Mouse (Mus musculus): Measurements from ENCODE around the gene Vmn2r88. TPM values are rescaled to one million over a fixed set of nuclear protein-coding genes. Genes with fewer than 3 reads are reported as not detected.

The Vmn2r88 gene
- not detected in 2 replicates for polyA plus RNA-seq (2012; rRNA removed)

DNA sequence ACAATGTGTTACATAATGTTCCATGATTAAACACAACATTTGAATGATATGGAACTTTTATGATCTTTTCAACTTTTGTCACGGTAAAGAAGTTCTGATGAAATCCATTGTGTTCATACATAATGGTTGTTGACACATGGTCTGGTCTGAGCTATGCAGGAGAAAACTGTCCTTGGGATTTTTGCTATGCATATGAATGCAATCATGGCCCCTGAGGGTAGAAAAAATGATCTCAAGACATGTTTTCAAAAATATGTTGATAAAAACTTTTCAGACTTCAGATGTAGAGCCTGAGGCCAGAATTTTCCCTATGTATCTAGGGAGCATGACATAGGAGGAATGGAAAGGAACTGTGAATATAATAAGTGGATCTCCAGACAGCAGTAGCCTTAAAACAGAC is at the start of gene Vmn2r88:
Gene Vmn2r88, plus strand, starts transcription at position 301 of the 400 bp plus-strand sequence.

DNA sequence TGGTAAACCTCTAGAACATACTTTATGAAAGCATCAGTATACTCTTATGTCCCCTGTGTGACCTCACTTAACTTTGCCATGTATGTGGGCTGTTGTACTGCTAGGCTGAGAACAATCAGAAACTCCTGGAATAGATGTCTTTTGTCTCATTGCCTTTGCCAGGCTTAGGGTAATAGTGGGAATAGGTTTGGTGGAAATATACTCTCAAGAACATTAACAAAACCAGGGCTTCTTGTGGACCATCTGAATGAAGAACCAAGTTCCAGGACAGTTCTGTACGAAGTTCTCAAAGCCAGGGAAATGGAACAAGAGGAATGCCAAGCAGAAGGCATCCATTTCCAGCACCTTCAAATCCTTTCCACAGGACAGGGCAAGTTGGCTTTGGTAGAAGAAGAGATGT is 49.2 kb upstream of the Vmn2r88 start, which contains the start of gene Gm7247:
Gene Gm7247, plus strand, starts transcription at position 301 of the 400 bp plus-strand sequence.

DNA sequence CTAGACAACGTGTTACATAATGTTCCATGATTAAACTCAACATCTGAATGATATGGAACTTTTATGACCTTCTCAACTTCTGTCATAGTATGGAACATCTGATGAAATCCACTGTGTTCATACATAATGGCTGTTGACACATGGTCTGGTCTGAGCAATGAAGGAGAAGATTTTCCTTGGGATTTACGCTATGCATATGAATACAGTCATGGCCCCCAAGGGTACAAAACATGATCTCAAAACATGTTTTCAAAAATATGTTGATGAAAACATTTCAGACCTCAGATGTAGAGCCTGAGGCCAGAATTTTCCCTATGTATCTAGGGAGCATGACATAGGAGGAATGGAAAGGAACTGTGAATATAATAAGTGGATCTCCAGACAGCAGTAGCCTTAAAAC is 40.9 kb downstream of the Vmn2r88 start, which contains the start of gene Vmn2r89:
Gene Vmn2r89, plus strand, starts transcription at position 301 of the 400 bp plus-strand sequence.

Other genes with a start within 250 kb of the Vmn2r88 start
- not detected in 2 replicates for gene Rnase2b, start 248.6 kb upstream of the Vmn2r88 start, polyA plus RNA-seq (2012; rRNA removed)
- gene Ang2, start 211.7 kb upstream of the Vmn2r88 start, polyA plus RNA-seq (2012; rRNA removed), result not detected in 2 replicates
- gene Ear14, start 207.4 kb upstream of the Vmn2r88 start, polyA plus RNA-seq (2012; rRNA removed), result not detected in 2 replicates
- not detected in 2 replicates for gene Rnase2a, start 154.7 kb upstream of the Vmn2r88 start, polyA plus RNA-seq (2012; rRNA removed)
- gene Gm7247, start 49.1 kb upstream of the Vmn2r88 start, polyA plus RNA-seq (2012; rRNA removed), result not detected in 2 replicates
- gene Vmn2r89, start 41.0 kb downstream of the Vmn2r88 start, polyA plus RNA-seq (2012; rRNA removed), result not detected in 2 replicates
- 0.05 and 0.06 TPM in 2 replicates for gene Gm5622, start 142.0 kb downstream of the Vmn2r88 start, polyA plus RNA-seq (2012; rRNA removed)
- gene Gm17175, start 163.2 kb downstream of the Vmn2r88 start, polyA plus RNA-seq (2012; rRNA removed), result not detected in 2 replicates
- gene Gm17174, start 181.3 kb downstream of the Vmn2r88 start, polyA plus RNA-seq (2012; rRNA removed), result not detected in 2 replicates
- gene Gm17078, start 200.5 kb downstream of the Vmn2r88 start, polyA plus RNA-seq (2012; rRNA removed), result not detected in 2 replicates
- not detected in 2 replicates for gene Gm4181, start 224.8 kb downstream of the Vmn2r88 start, polyA plus RNA-seq (2012; rRNA removed)

All from liver, embryonic 14 days (tissue).